Mouse (Mus musculus): Measurements from ENCODE around the gene Prkg1. TPM values are rescaled to one million over a fixed set of nuclear protein-coding genes. Genes with fewer than 3 reads are reported as not detected.

The Prkg1 gene
- total and polyA plus RNA-seq, 3 experiments = 2.2 to 13.6 (median 11.0) TPM

DNA sequence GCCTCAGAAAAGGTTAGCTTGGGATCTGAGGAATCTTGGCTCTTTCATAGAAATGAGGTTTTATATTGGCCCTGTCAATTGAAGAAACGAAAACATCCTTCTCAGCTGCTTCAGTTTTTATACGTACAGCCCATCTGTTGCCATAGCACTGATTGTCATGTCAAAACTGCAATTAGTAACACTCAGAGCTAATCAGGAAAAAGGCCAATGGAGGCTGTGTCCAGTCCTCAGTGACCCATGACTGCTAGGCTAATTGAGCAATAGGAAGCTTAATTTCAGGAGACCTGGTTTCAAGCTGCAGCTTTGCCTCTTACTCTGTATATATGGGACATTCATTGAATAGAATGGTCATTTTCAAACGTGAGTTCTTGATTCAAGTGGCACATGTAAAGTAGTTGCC, 686.6 kb downstream of the Prkg1 start:
- Histone ChIP-seq H3K79me2 (replicated peaks; ENCODE audit: control insufficient read depth, insufficient read depth, low read length) (no peaks in the 10 kb centered on the region), H3K4me3 (no peak overlapping the region), H3K4me1 (ENCODE audit: control insufficient read depth, insufficient read depth, low read length) (no peaks in the 10 kb centered on the region; the same call in 1 of the 2 replicates), H3K27me3 (ENCODE audit: control insufficient read depth, insufficient read depth, low read length) (no peaks in the 10 kb centered on the region), H3K27ac (no peak overlapping the region), H3K36me3 (ENCODE audit: control insufficient read depth, insufficient read depth, low read length) (no peaks in the 10 kb centered on the region), H3K9ac (ENCODE audit: low read depth, low read length) (no peak overlapping the region)
- intact Hi-C loops (cut with DNase I) = no loop called here
- TF ChIP-seq EP300 (IDR thresholded peaks at IDR 0.05; ENCODE audit: insufficient read depth, low read depth, low read length) (no peak), CTCF (IDR thresholded peaks at IDR 0.05) (no peak), POLR2A (IDR thresholded peaks at IDR 0.05; ENCODE audit: insufficient read depth, low read depth, low read length) (no peak)
- 59% methylated on average over 3 of the region's 3 CpGs for WGBS
- DNase-seq = no peak

DNA sequence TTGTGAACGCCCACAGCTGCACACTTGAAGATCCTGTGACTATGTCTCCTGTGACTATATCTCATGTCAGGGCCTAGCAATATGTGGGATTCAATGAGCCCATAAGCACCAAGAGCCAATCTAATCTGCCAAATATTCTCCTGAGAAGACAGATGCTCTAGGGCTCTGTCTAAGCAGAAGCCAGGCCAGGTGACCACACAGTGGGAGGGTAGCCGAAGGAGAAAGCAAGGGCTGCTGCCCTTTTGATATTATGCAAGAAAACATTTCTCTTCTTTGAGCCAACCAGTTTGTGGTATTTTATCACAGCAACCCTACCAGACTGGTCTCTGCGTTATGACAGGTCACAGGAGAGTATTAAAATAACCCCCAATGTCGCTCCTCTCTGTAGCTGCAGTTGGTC, 688.7 kb downstream of the Prkg1 start:
- H3K27ac ChIP-seq = no peak overlapping the region
- H3K79me2 ChIP-seq (replicated peaks; ENCODE audit: control insufficient read depth, insufficient read depth, low read length) = no peaks in the 10 kb centered on the region
- TF ChIP-seq CTCF (IDR thresholded peaks at IDR 0.05) (no peak), EP300 (IDR thresholded peaks at IDR 0.05; ENCODE audit: insufficient read depth, low read depth, low read length) (no peak), POLR2A (IDR thresholded peaks at IDR 0.05; ENCODE audit: insufficient read depth, low read depth, low read length) (no peak)
- H3K27me3 ChIP-seq (ENCODE audit: control insufficient read depth, insufficient read depth, low read length) = no peaks in the 10 kb centered on the region
- intact Hi-C loops (cut with DNase I) = no loop called here
- 80% methylated on average over 4 of the region's 4 CpGs for WGBS
- H3K9ac ChIP-seq (ENCODE audit: low read depth, low read length) = no peak overlapping the region
- no peaks in the 10 kb centered on the region; the same call in 1 of the 2 replicates for H3K4me1 ChIP-seq (ENCODE audit: control insufficient read depth, insufficient read depth, low read length)
- DNase-seq = no peak
- no peaks in the 10 kb centered on the region for H3K36me3 ChIP-seq (ENCODE audit: control insufficient read depth, insufficient read depth, low read length)
- H3K4me3 ChIP-seq = no peak overlapping the region

DNA sequence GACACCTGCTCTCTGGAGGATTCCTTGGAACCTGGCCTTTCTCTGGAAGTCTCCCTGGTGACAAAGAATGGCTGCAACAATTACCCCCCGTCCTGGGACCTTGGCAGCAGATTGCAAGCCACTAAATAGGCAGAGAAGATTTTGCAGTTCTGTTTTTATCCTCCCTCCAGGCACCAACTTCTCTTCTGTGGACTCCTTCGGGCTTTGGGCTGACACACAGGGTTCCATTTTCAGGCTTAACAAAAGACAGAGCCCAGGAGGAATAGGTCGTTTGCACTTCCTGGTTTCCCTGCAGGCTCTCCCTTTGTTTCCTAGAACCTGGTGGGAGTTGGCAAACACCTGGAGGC, 690.1 kb downstream of the Prkg1 start:
- Histone ChIP-seq H3K27me3 (ENCODE audit: control insufficient read depth, insufficient read depth, low read length) (no peaks in the 10 kb centered on the region), H3K79me2 (replicated peaks; ENCODE audit: control insufficient read depth, insufficient read depth, low read length) (no peaks in the 10 kb centered on the region), H3K4me3 (peak overlapping the region; percentile 30), H3K9ac (ENCODE audit: low read depth, low read length) (peak overlapping the region; percentile 28; the same call in 1 of the 2 replicates), H3K36me3 (ENCODE audit: control insufficient read depth, insufficient read depth, low read length) (no peaks in the 10 kb centered on the region), H3K4me1 (ENCODE audit: control insufficient read depth, insufficient read depth, low read length) (no peaks in the 10 kb centered on the region; the same call in 1 of the 2 replicates), H3K27ac (peak overlapping the region; percentile 20; the same call in 1 of the 2 replicates)
- no peak for DNase-seq
- WGBS = 8% methylated on average over 3 of the region's 3 CpGs
- TF ChIP-seq CTCF (IDR thresholded peaks at IDR 0.05) = no peak
- TF ChIP-seq POLR2A (IDR thresholded peaks at IDR 0.05; ENCODE audit: insufficient read depth, low read depth, low read length) = no peak
- no peak for TF ChIP-seq EP300 (IDR thresholded peaks at IDR 0.05; ENCODE audit: insufficient read depth, low read depth, low read length)
- intact Hi-C loops (cut with DNase I) = no loop called here

DNA sequence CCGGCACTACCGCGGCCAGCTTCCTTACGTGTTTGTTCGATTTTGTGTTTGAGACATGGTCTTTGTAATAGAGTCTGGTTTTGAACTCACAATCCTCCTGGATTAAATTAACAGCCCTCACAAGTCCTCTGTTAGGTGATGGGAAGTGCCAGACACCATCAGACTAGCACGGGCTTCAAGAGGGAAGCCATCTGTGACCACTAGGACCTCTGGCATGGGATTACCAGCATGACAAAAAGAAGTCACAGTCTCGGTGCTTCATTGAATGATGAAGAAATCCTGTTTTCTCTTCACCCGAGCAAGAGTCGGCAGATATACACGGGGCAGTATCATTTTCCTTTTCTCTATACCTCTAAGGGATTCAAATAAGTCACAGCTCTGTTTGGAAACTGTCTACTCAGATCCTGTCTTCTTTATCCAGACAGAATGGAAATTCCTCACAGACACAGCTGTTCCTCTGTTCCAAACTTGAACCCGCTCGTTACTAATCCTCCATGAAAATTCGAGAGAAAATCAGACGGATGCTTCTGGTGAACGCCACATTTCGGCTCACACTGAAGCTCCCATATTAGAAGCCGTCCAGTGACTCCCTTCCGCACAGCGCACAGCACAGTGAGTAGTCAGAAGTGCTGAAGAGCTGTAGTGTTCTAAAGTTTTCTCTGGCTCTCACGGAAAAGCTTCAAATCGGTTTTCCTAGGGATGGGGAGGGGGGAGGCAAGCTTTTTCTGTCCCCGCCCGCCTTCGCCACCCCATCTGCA, 690.7 kb downstream of the Prkg1 start:
- H3K4me3 ChIP-seq = peak overlapping the region; percentile 30
- no peaks in the 10 kb centered on the region for H3K79me2 ChIP-seq (replicated peaks; ENCODE audit: control insufficient read depth, insufficient read depth, low read length)
- no peaks in the 10 kb centered on the region for H3K36me3 ChIP-seq (ENCODE audit: control insufficient read depth, insufficient read depth, low read length)
- no peaks in the 10 kb centered on the region; the same call in 1 of the 2 replicates for H3K4me1 ChIP-seq (ENCODE audit: control insufficient read depth, insufficient read depth, low read length)
- peak overlapping the region; percentile 28; the same call in 1 of the 2 replicates for H3K9ac ChIP-seq (ENCODE audit: low read depth, low read length)
- no peak for DNase-seq
- WGBS = 49% methylated on average over 24 of the region's 24 CpGs
- intact Hi-C loops (cut with DNase I) = no loop called here
- H3K27me3 ChIP-seq (ENCODE audit: control insufficient read depth, insufficient read depth, low read length) = no peaks in the 10 kb centered on the region
- H3K27ac ChIP-seq = peak overlapping the region; percentile 20; the same call in 1 of the 2 replicates
- no peak for TF ChIP-seq EP300 (IDR thresholded peaks at IDR 0.05; ENCODE audit: insufficient read depth, low read depth, low read length)
- no peak for TF ChIP-seq CTCF (IDR thresholded peaks at IDR 0.05)
- TF ChIP-seq POLR2A (IDR thresholded peaks at IDR 0.05; ENCODE audit: insufficient read depth, low read depth, low read length) = 0 out of 2 replicates have a peak, but pooled peaks have one; percentile 23

DNA sequence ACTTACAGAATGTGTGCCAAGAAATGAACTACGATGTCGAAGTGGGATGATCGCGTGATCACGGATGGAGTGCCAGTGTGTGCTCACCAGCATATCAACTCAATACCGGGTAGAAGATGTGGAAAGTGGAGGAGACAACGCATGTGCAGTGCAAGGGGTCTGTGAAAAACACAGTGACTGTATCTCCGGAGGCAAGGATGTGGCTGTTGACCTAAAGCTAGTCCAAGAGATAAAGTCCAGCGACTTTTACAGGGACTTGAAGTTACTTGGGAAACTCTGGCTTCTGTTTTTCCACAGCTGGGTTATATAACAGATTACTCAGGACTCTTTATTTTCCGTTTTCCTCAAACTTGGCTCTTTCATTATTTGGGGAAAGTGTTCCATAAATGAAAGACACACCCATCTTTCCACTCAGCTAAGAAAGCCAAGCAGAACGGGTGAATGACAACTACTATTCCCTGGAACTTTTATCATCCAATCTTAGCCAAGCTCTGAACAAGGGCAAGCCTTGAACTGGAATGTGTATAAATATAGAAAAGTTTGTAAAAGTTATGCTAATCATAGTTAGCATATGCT, 699.5 kb downstream of the Prkg1 start:
- H3K27ac ChIP-seq = peak overlapping the region; percentile 64
- WGBS = 34% methylated on average over 11 of the region's 11 CpGs
- no peaks in the 10 kb centered on the region for H3K27me3 ChIP-seq (ENCODE audit: control insufficient read depth, insufficient read depth, low read length)
- peak; percentile 25 to 34 for DNase-seq
- TF ChIP-seq EP300 (IDR thresholded peaks at IDR 0.05; ENCODE audit: insufficient read depth, low read depth, low read length) = peak; percentile 44; the same call in 1 of the 2 replicates
- TF ChIP-seq POLR2A (IDR thresholded peaks at IDR 0.05; ENCODE audit: insufficient read depth, low read depth, low read length) = peak; percentile 57; the same call in 1 of the 2 replicates
- TF ChIP-seq CTCF (IDR thresholded peaks at IDR 0.05) = no peak
- intact Hi-C loops (cut with DNase I) = no loop called here
- H3K79me2 ChIP-seq (replicated peaks; ENCODE audit: control insufficient read depth, insufficient read depth, low read length) = no peaks in the 10 kb centered on the region
- H3K4me3 ChIP-seq = no peak overlapping the region; the same call in 1 of the 2 replicates
- no peaks in the 10 kb centered on the region; the same call in 1 of the 2 replicates for H3K4me1 ChIP-seq (ENCODE audit: control insufficient read depth, insufficient read depth, low read length)
- no peaks in the 10 kb centered on the region for H3K36me3 ChIP-seq (ENCODE audit: control insufficient read depth, insufficient read depth, low read length)
- 0 out of 2 replicates have a peak overlapping the region, but pooled peaks have one; percentile 38 for H3K9ac ChIP-seq (ENCODE audit: low read depth, low read length)

DNA sequence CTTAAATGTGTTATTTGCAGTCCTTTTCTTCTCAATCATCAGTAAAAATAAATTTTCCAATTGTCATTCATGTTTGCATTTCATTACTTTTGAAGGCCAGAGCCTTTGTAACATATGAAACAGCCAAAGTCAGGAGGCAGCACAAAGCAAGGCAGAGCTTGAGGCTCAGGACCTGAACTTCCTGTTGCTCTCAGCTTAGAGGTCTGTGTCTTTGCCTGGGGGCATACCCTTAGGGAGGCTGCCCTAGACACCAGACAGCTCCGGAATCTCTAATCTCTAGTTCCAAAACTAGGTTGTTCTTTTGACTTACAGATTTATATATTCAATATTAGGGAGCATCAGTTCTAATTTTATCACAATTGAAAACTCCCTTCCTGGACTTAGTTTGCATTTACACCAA, 700.1 kb downstream of the Prkg1 start:
- no peak for DNase-seq
- peak overlapping the region; percentile 64 for H3K27ac ChIP-seq
- H3K79me2 ChIP-seq (replicated peaks; ENCODE audit: control insufficient read depth, insufficient read depth, low read length) = no peaks in the 10 kb centered on the region
- H3K9ac ChIP-seq (ENCODE audit: low read depth, low read length) = no peak overlapping the region
- 21% methylated on average over 1 of the region's 1 CpGs for WGBS
- no peak for TF ChIP-seq CTCF (IDR thresholded peaks at IDR 0.05)
- no peak for TF ChIP-seq EP300 (IDR thresholded peaks at IDR 0.05; ENCODE audit: insufficient read depth, low read depth, low read length)
- no peak for TF ChIP-seq POLR2A (IDR thresholded peaks at IDR 0.05; ENCODE audit: insufficient read depth, low read depth, low read length)
- H3K4me1 ChIP-seq (ENCODE audit: control insufficient read depth, insufficient read depth, low read length) = no peaks in the 10 kb centered on the region; the same call in 1 of the 2 replicates
- H3K36me3 ChIP-seq (ENCODE audit: control insufficient read depth, insufficient read depth, low read length) = no peaks in the 10 kb centered on the region
- H3K27me3 ChIP-seq (ENCODE audit: control insufficient read depth, insufficient read depth, low read length) = no peaks in the 10 kb centered on the region
- no peak overlapping the region; the same call in 1 of the 2 replicates for H3K4me3 ChIP-seq
- intact Hi-C loops (cut with DNase I) = no loop called here
